ENCODE assay signal across 16 mouse cellular contexts in the genomic region with DNA sequence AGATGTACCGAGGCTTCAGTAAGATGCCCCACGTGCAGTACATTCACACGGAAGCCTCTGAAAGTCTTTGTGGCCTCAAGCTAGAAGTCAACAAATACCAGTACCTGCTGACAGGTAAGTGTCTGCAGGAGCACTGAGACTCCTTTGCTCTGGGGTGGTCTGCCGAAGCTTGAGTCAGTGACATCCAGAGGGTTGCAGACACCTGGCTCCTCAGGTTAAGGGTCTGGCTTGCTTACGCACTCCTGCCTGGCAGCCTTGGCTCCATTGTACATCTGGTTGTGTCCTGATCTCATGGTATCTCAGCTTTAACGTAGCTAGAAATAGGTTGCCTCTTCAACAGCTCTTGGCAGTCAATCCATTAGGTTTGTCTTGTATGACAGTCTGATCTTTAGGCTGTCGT.
"Had no signal": no experiment of that assay in that cellular context is flagged by ENCODE, and none has a peak within 500 bp of the region (broad histone marks: within the 10 kb centered on the region; RNA-seq: fewer than 3 reads in every experiment).

No protein-coding gene starts in this region.

- H3K4me3 ChIP-seq: midbrain, embryonic 10.5 days; midbrain, embryonic 12.5 days; myocyte; neural tube, embryonic 13.5 days; neural tube, embryonic 15.5 days had no signal

- H3K27me3 ChIP-seq: midbrain, embryonic 12.5 days; neural tube, embryonic 13.5 days; neural tube, embryonic 15.5 days had no signal

- H3K27ac ChIP-seq: midbrain, embryonic 10.5 days; midbrain, embryonic 12.5 days; neural tube, embryonic 13.5 days; neural tube, embryonic 15.5 days had no signal

- DNase-seq: lung, embryonic 14.5 days; midbrain, embryonic 14.5 days; retina, postnatal 1 day; right cerebral cortex, adult 18-20 months; right cerebral cortex, postnatal 25 days; right cerebral cortex, postnatal 4 days; spleen, adult 18-20 months; thymus, adult 18-20 months; thymus, postnatal 14 days; thymus, postnatal 36 days had no signal

- H3K4me2 ChIP-seq: lung, embryonic 14.5 days; midbrain, embryonic 12.5 days; neural tube, embryonic 13.5 days; neural tube, embryonic 15.5 days had no signal

- H3K9ac ChIP-seq: lung, embryonic 14.5 days; midbrain, embryonic 12.5 days; neural tube, embryonic 13.5 days; neural tube, embryonic 15.5 days had no signal

- H3K9me3 ChIP-seq: midbrain, embryonic 10.5 days; midbrain, embryonic 12.5 days; neural tube, embryonic 13.5 days; neural tube, embryonic 15.5 days had no signal

- ATAC-seq: midbrain, embryonic 16.5 days had no signal
